Mouse (Mus musculus) monocyte, adult 59 days (primary cell): ENCODE results near the gene Ankrd26. TPM values are rescaled to one million over a fixed set of nuclear protein-coding genes. Genes with fewer than 3 reads are reported as not detected.

Source experiments
- total RNA-seq, 2 experiments: library from RNA; stranded (reverse); gene quantifications; one replicate each; pipeline ENCODE4 v1.2.4; 2023

Ankrd26 gene
- total RNA-seq = 1 to 10 TPM; 2.6 to 7.4 TPM

GRCm38 (mm10) chr6:118561745-118562609, at the start of gene Ankrd26:
Ankrd26 (minus strand) TSS chr6:118562226.

GRCm38 (mm10) chr6:118478957-118479708, 82.9 kb downstream of the Ankrd26 start, which contains the start of gene Zfp9:
Zfp9 (minus strand) TSS chr6:118479320.

GRCm38 (mm10) chr6:118455042-118455631, 106.9 kb downstream of the Ankrd26 start, which contains the start of gene Zfp248:
Zfp248 (minus strand) TSS chr6:118455528.

Other genes with a start within 250 kb of the Ankrd26 start
- 10 to 100 TPM; 30.6 to 37.5 TPM for gene Bms1, start 142.8 kb downstream of the Ankrd26 start, total RNA-seq
- gene Zfp248, start 106.7 kb downstream of the Ankrd26 start, total RNA-seq = under 1 TPM; 0.45 to 0.82 TPM
- not detected for gene Zfp9, start 82.9 kb downstream of the Ankrd26 start, total RNA-seq